Mouse (Mus musculus) right cerebral cortex, postnatal 36 days (tissue): ENCODE measurements around the gene Cdca5.

Experiments
- DNase-seq, 2 experiments: peaks; one replicate each; pipeline ENCODE4 v3.0.0; 2022; ENCODE audit warnings: low spot score in 2 of 2, mixed read lengths in 1 of 2

Gene Cdca5

GRCm38 (mm10) chr19:6061641-6062302 is 23.0 kb upstream of the Cdca5 start:
- DNase-seq = peak in 1 of 2 experiments; percentile 25

GRCm38 (mm10) chr19:6062418-6062817 is 22.4 kb upstream of the Cdca5 start:
- DNase-seq = no peak

GRCm38 (mm10) chr19:6063081-6063480 is 21.7 kb upstream of the Cdca5 start:
- DNase-seq = no peak

- DNase-seq = no peak
Observed at GRCm38 (mm10) chr19:6066571-6066970, 18.2 kb upstream of the Cdca5 start.

- peak; percentile 76 to 82 for DNase-seq
Observed at GRCm38 (mm10) chr19:6067011-6067723, 17.6 kb upstream of the Cdca5 start.

- peak; percentile 81 to 82 for DNase-seq
Observed at GRCm38 (mm10) chr19:6067724-6068415, 16.9 kb upstream of the Cdca5 start, which contains the start of gene Tm7sf2. Gene Tm7sf2 (minus strand): TSS chr19:6068373.

GRCm38 (mm10) chr19:6068951-6069350 is 15.8 kb upstream of the Cdca5 start:
- DNase-seq = no peak

- DNase-seq = no peak
Observed at GRCm38 (mm10) chr19:6069851-6070250, 14.9 kb upstream of the Cdca5 start.

- no peak for DNase-seq
Observed at GRCm38 (mm10) chr19:6070571-6071250, 14.1 kb upstream of the Cdca5 start.

GRCm38 (mm10) chr19:6071261-6071660 is 13.5 kb upstream of the Cdca5 start:
- no peak for DNase-seq

GRCm38 (mm10) chr19:6073889-6074288 is 10.9 kb upstream of the Cdca5 start:
- DNase-seq = no peak

- peak; percentile 82 to 83 for DNase-seq
Observed at GRCm38 (mm10) chr19:6076564-6077393, 8.0 kb upstream of the Cdca5 start, which contains the start of gene Vps51. Gene Vps51 (minus strand): TSS chr19:6077231.

GRCm38 (mm10) chr19:6079983-6080480 is 4.8 kb upstream of the Cdca5 start, which contains the start of gene Tmem262:
Gene Tmem262 (plus strand): TSS chr19:6080033.
- DNase-seq = no peak

- no peak for DNase-seq
Observed at GRCm38 (mm10) chr19:6082156-6082555, 2.6 kb upstream of the Cdca5 start, which contains the start of gene Gm28374. Gene Gm28374 (minus strand): TSS chr19:6082256.

- DNase-seq = no peak
Observed at GRCm38 (mm10) chr19:6085417-6085879, 665 bp downstream of the Cdca5 start.

- DNase-seq = no peak
Observed at GRCm38 (mm10) chr19:6088841-6089240, 4.1 kb downstream of the Cdca5 start.

- no peak for DNase-seq
Observed at GRCm38 (mm10) chr19:6094119-6094518, 9.3 kb downstream of the Cdca5 start, which contains the start of gene AC131692.1. Gene AC131692.1 (plus strand): TSS chr19:6094419.

- DNase-seq = no peak
Observed at GRCm38 (mm10) chr19:6097847-6098246, 13.1 kb downstream of the Cdca5 start.

- no peak for DNase-seq
Observed at GRCm38 (mm10) chr19:6101186-6101585, 16.4 kb downstream of the Cdca5 start.

- DNase-seq = no peak
Observed at GRCm38 (mm10) chr19:6102169-6102853, 17.5 kb downstream of the Cdca5 start.
